Mouse (Mus musculus): ENCODE results near the gene Dapk1. TPM values are rescaled to one million over a fixed set of nuclear protein-coding genes. Genes with fewer than 3 reads are reported as not detected.

Gene Dapk1
- polyA plus RNA-seq, 1 experiment, result 0.05 TPM

- no peaks in the 10 kb centered on the region for H3K9me3 ChIP-seq (ENCODE audit: control insufficient read depth, low read length)
- H3K27me3 ChIP-seq (ENCODE audit: control insufficient read depth), result no peaks in the 10 kb centered on the region
- no peaks in the 10 kb centered on the region for H3K4me1 ChIP-seq (ENCODE audit: control insufficient read depth)
- H3K4me3 ChIP-seq (replicated peaks), result no peak overlapping the region
- no peaks in the 10 kb centered on the region for H3K36me3 ChIP-seq (ENCODE audit: control insufficient read depth)
- TF ChIP-seq GATA1 (IDR thresholded peaks at IDR 0.05; ENCODE audit: low read length) (no peak), TAL1 (IDR thresholded peaks at IDR 0.05; ENCODE audit: low read length) (no peak)
These were observed 26.9 kb downstream of the Dapk1 start for GRCm38 (mm10) chr13:60628657-60628950.

GRCm38 (mm10) chr13:60629419-60629818 is 27.7 kb downstream of the Dapk1 start:
- Histone ChIP-seq H3K4me3 (replicated peaks) (no peak overlapping the region), H3K9me3 (ENCODE audit: control insufficient read depth, low read length) (no peaks in the 10 kb centered on the region), H3K27me3 (ENCODE audit: control insufficient read depth) (no peaks in the 10 kb centered on the region), H3K36me3 (ENCODE audit: control insufficient read depth) (no peaks in the 10 kb centered on the region), H3K4me1 (ENCODE audit: control insufficient read depth) (no peaks in the 10 kb centered on the region)
- no peak for TF ChIP-seq TAL1 (IDR thresholded peaks at IDR 0.05; ENCODE audit: low read length)
- no peak for TF ChIP-seq GATA1 (IDR thresholded peaks at IDR 0.05; ENCODE audit: low read length)

- H3K27me3 ChIP-seq (ENCODE audit: control insufficient read depth), result no peaks in the 10 kb centered on the region
- H3K36me3 ChIP-seq (ENCODE audit: control insufficient read depth), result no peaks in the 10 kb centered on the region
- TF ChIP-seq GATA1 (IDR thresholded peaks at IDR 0.05; ENCODE audit: low read length) (no peak), TAL1 (IDR thresholded peaks at IDR 0.05; ENCODE audit: low read length) (no peak)
- H3K9me3 ChIP-seq (ENCODE audit: control insufficient read depth, low read length), result no peaks in the 10 kb centered on the region
- no peaks in the 10 kb centered on the region for H3K4me1 ChIP-seq (ENCODE audit: control insufficient read depth)
- H3K4me3 ChIP-seq (replicated peaks), result no peak overlapping the region
These were observed 32.2 kb downstream of the Dapk1 start for GRCm38 (mm10) chr13:60633945-60634344.

- TF ChIP-seq TAL1 (IDR thresholded peaks at IDR 0.05; ENCODE audit: low read length), result no peak
- TF ChIP-seq GATA1 (IDR thresholded peaks at IDR 0.05; ENCODE audit: low read length), result no peak
- Histone ChIP-seq H3K36me3 (ENCODE audit: control insufficient read depth) (no peaks in the 10 kb centered on the region), H3K27me3 (ENCODE audit: control insufficient read depth) (no peaks in the 10 kb centered on the region), H3K4me3 (replicated peaks) (no peak overlapping the region), H3K9me3 (ENCODE audit: control insufficient read depth, low read length) (no peaks in the 10 kb centered on the region), H3K4me1 (ENCODE audit: control insufficient read depth) (peaks cover 2% of the 10 kb centered on the region; the same call in 1 of the 2 replicates)
These were observed 33.9 kb downstream of the Dapk1 start for GRCm38 (mm10) chr13:60635636-60636035.

- Histone ChIP-seq H3K4me3 (replicated peaks) (no peak overlapping the region), H3K27me3 (ENCODE audit: control insufficient read depth) (no peaks in the 10 kb centered on the region), H3K9me3 (ENCODE audit: control insufficient read depth, low read length) (no peaks in the 10 kb centered on the region), H3K36me3 (ENCODE audit: control insufficient read depth) (no peaks in the 10 kb centered on the region), H3K4me1 (ENCODE audit: control insufficient read depth) (peaks cover 6% of the 10 kb centered on the region)
- no peak for TF ChIP-seq GATA1 (IDR thresholded peaks at IDR 0.05; ENCODE audit: low read length)
- TF ChIP-seq TAL1 (IDR thresholded peaks at IDR 0.05; ENCODE audit: low read length), result no peak
These were observed 37.8 kb downstream of the Dapk1 start for GRCm38 (mm10) chr13:60639482-60640055.

- H3K27me3 ChIP-seq (ENCODE audit: control insufficient read depth), result no peaks in the 10 kb centered on the region
- no peak for TF ChIP-seq TAL1 (IDR thresholded peaks at IDR 0.05; ENCODE audit: low read length)
- TF ChIP-seq GATA1 (IDR thresholded peaks at IDR 0.05; ENCODE audit: low read length), result no peak
- H3K4me1 ChIP-seq (ENCODE audit: control insufficient read depth), result peaks cover 6% of the 10 kb centered on the region
- no peaks in the 10 kb centered on the region for H3K36me3 ChIP-seq (ENCODE audit: control insufficient read depth)
- H3K4me3 ChIP-seq (replicated peaks), result no peak overlapping the region
- H3K9me3 ChIP-seq (ENCODE audit: control insufficient read depth, low read length), result no peaks in the 10 kb centered on the region
These were observed 38.7 kb downstream of the Dapk1 start for GRCm38 (mm10) chr13:60640420-60640819.

GRCm38 (mm10) chr13:60644457-60644889 is 42.7 kb downstream of the Dapk1 start:
- Histone ChIP-seq H3K9me3 (ENCODE audit: control insufficient read depth, low read length) (no peaks in the 10 kb centered on the region), H3K27me3 (ENCODE audit: control insufficient read depth) (no peaks in the 10 kb centered on the region), H3K4me1 (ENCODE audit: control insufficient read depth) (peaks cover 6% of the 10 kb centered on the region), H3K36me3 (ENCODE audit: control insufficient read depth) (no peaks in the 10 kb centered on the region), H3K4me3 (replicated peaks) (no peak overlapping the region)
- no peak for TF ChIP-seq GATA1 (IDR thresholded peaks at IDR 0.05; ENCODE audit: low read length)

GRCm38 (mm10) chr13:60646791-60647190 is 45.0 kb downstream of the Dapk1 start:
- H3K4me1 ChIP-seq (ENCODE audit: control insufficient read depth), result peaks cover 4% of the 10 kb centered on the region
- TF ChIP-seq GATA1 (IDR thresholded peaks at IDR 0.05; ENCODE audit: low read length) (no peak), TAL1 (IDR thresholded peaks at IDR 0.05; ENCODE audit: low read length) (no peak)
- no peaks in the 10 kb centered on the region for H3K36me3 ChIP-seq (ENCODE audit: control insufficient read depth)
- no peaks in the 10 kb centered on the region for H3K9me3 ChIP-seq (ENCODE audit: control insufficient read depth, low read length)
- no peaks in the 10 kb centered on the region for H3K27me3 ChIP-seq (ENCODE audit: control insufficient read depth)
- no peak overlapping the region for H3K4me3 ChIP-seq (replicated peaks)

GRCm38 (mm10) chr13:60648350-60648749 is 46.6 kb downstream of the Dapk1 start:
- H3K27me3 ChIP-seq (ENCODE audit: control insufficient read depth), result no peaks in the 10 kb centered on the region
- no peaks in the 10 kb centered on the region for H3K9me3 ChIP-seq (ENCODE audit: control insufficient read depth, low read length)
- H3K4me1 ChIP-seq (ENCODE audit: control insufficient read depth), result peaks cover 4% of the 10 kb centered on the region
- TF ChIP-seq GATA1 (IDR thresholded peaks at IDR 0.05; ENCODE audit: low read length) (no peak), TAL1 (IDR thresholded peaks at IDR 0.05; ENCODE audit: low read length) (no peak)
- no peak overlapping the region for H3K4me3 ChIP-seq (replicated peaks)
- no peaks in the 10 kb centered on the region; the same call in 1 of the 2 replicates for H3K36me3 ChIP-seq (ENCODE audit: control insufficient read depth)

GRCm38 (mm10) chr13:60650000-60650399 is 48.3 kb downstream of the Dapk1 start:
- Histone ChIP-seq H3K4me1 (ENCODE audit: control insufficient read depth) (peaks cover 4% of the 10 kb centered on the region; the same call in 1 of the 2 replicates), H3K27me3 (ENCODE audit: control insufficient read depth) (no peaks in the 10 kb centered on the region), H3K4me3 (replicated peaks) (no peak overlapping the region), H3K9me3 (ENCODE audit: control insufficient read depth, low read length) (peaks cover 2% of the 10 kb centered on the region; the same call in 1 of the 2 replicates), H3K36me3 (ENCODE audit: control insufficient read depth) (no peaks in the 10 kb centered on the region; the same call in 1 of the 2 replicates)
- TF ChIP-seq TAL1 (IDR thresholded peaks at IDR 0.05; ENCODE audit: low read length) (no peak), GATA1 (IDR thresholded peaks at IDR 0.05; ENCODE audit: low read length) (no peak)

Data from erythroblast, embryonic 14.5 days (primary cell).